Mouse (Mus musculus) limb, embryonic 14.5 days (tissue): ENCODE results near the gene Fam185a. TPM values are rescaled to one million over a fixed set of nuclear protein-coding genes. Genes with fewer than 3 reads are reported as not detected.

Experiments used
- ATAC-seq: fragments of 200-750 bp; cut with Nextera tagmentation; 2 replicates; pipeline ENCODE4 v1.8.0; 2017; ENCODE audit warnings: low read depth, moderate number of reproducible peaks, moderate TSS enrichment; ENCODE audit not compliant: low FRiP score
- DNase-seq: peaks from one replicate; pipeline ENCODE4 v3.0.0-alpha.2; 2015; ENCODE audit warnings: low spot score
- H3K27ac ChIP-seq: fragments of 300-500 bp; sonication (generic); replicated peaks from 2 replicates; pipeline ENCODE4 v1.5.1; 2014; ENCODE audit warnings: low read depth, mild to moderate bottlenecking, low read length, moderate library complexity, mixed read lengths
- H3K27me3 ChIP-seq: fragments of 300-500 bp; sonication (generic); 2 replicates; pipeline ENCODE4 v1.6.1; 2014; ENCODE audit warnings: low read length, mixed read lengths; ENCODE audit not compliant: control insufficient read depth, insufficient read depth
- H3K36me3 ChIP-seq: fragments of 300-500 bp; sonication (generic); 2 replicates; pipeline ENCODE4 v1.6.1; 2014; ENCODE audit warnings: mild to moderate bottlenecking, low read length, moderate library complexity, mixed read lengths; ENCODE audit not compliant: control insufficient read depth, insufficient read depth
- H3K4me1 ChIP-seq: fragments of 300-500 bp; sonication (generic); 2 replicates; pipeline ENCODE4 v1.6.1; 2014; ENCODE audit warnings: antibody characterized with exemption, low read length, mixed read lengths; ENCODE audit not compliant: control insufficient read depth, insufficient read depth
- H3K4me2 ChIP-seq: fragments of 300-500 bp; sonication (generic); replicated peaks from 2 replicates; pipeline ENCODE4 v1.6.1; 2014; ENCODE audit warnings: low read depth, mild to moderate bottlenecking, low read length, moderate library complexity; ENCODE audit not compliant: severe bottlenecking
- H3K4me3 ChIP-seq: fragments of 300-500 bp; sonication (generic); replicated peaks from 2 replicates; pipeline ENCODE4 v1.5.1; 2014; ENCODE audit warnings: low read length
- H3K9ac ChIP-seq: fragments of 300-500 bp; sonication (generic); 2 replicates; pipeline ENCODE4 v1.6.1; 2014; ENCODE audit warnings: mild to moderate bottlenecking, low read depth, low read length, moderate library complexity; ENCODE audit not compliant: severe bottlenecking
- H3K9me3 ChIP-seq: fragments of 300-500 bp; sonication (generic); 2 replicates; pipeline ENCODE4 v1.6.1; 2016; ENCODE audit warnings: low read length; ENCODE audit not compliant: control insufficient read depth
- POLR2A ChIP-seq: fragments of 200-500 bp; IDR thresholded peaks from 2 replicates; pipeline ENCODE4 v1.8.0; 2012; ENCODE audit warnings: inconsistent platforms, mild to moderate bottlenecking, moderate library complexity, borderline replicate concordance; ENCODE audit not compliant: insufficient read depth, insufficient read length; ENCODE audit errors: extremely low read depth
- WGBS: fragments of 180-500 bp; shearing (Covaris S2); extraction: QIAGEN DNeasy Blood & Tissue Kit; methylation state at CpG from one replicate; pipeline ENCODE4 v1.1.7; 2014; 5-methylcytosine and 5-hydroxymethylcytosine counted together
- polyA plus RNA-seq, 2 experiments: library from polyadenylated mRNA; depleted of rRNA in 1 of 2; stranded (reverse) in 1 of 2; unstranded in 1 of 2; fragments of >200 nt; fragmentation: Nextera tagmentation in 1 of 2; extraction: Ambion mirVana in 1 of 2; gene quantifications; 2 replicates each; pipeline versions ENCODE4 v1.2.1 to v1.2.3; 2012 to 2014

Gene Fam185a
- polyA plus RNA-seq (2012; rRNA removed) (4.4 TPM in 2 replicates), polyA plus RNA-seq (2014; fragmentation: Nextera tagmentation; extraction: Ambion mirVana) (4.9 and 5.3 TPM in 2 replicates)

- peak within 1 kb of the TSS; percentile 69 for H3K9ac ChIP-seq
- no peaks in the 10 kb centered on the region for H3K36me3 ChIP-seq
- no peaks in the 10 kb centered on the region for H3K9me3 ChIP-seq
- ATAC-seq (peak; percentile 100), DNase-seq (peak; percentile 100)
- no peak within 1 kb of the TSS for H3K27ac ChIP-seq
- TF ChIP-seq POLR2A, result no peak
- no peaks in the 10 kb centered on the region for H3K27me3 ChIP-seq
- peaks cover 4% of the 10 kb centered on the region; the same call in 1 of the 2 replicates for H3K4me1 ChIP-seq
- H3K4me2 ChIP-seq, result peak within 1 kb of the TSS; percentile 98
- peak within 1 kb of the TSS; percentile 81 for H3K4me3 ChIP-seq
- WGBS, result under 1% methylated on average over 66 of the region's 68 CpGs
Measured at GRCm38 (mm10) chr5:21424614-21425602, at the start of gene Fam185a, which contains the start of gene Ccdc146. Fam185a (plus strand) TSS chr5:21424958. Ccdc146 (minus strand) TSS chr5:21424677.

GRCm38 (mm10) chr5:21376935-21377334, 47.8 kb upstream of the Fam185a start:
- Histone ChIP-seq H3K9me3 (no peaks in the 10 kb centered on the region), H3K9ac (no peak overlapping the region), H3K27me3 (no peaks in the 10 kb centered on the region), H3K27ac (no peak overlapping the region), H3K36me3 (no peaks in the 10 kb centered on the region), H3K4me3 (no peak overlapping the region), H3K4me2 (no peak overlapping the region), H3K4me1 (no peaks in the 10 kb centered on the region)
- TF ChIP-seq POLR2A, result no peak
- ATAC-seq (no peak), DNase-seq (no peak)
- 75% methylated on average over 4 of the region's 4 CpGs for WGBS

- no peak for TF ChIP-seq POLR2A
- H3K4me1 ChIP-seq, result peaks cover 1% of the 10 kb centered on the region; the same call in 1 of the 2 replicates
- H3K36me3 ChIP-seq, result no peaks in the 10 kb centered on the region
- DNase-seq (no peak), ATAC-seq (no peak)
- no peak overlapping the region for H3K9ac ChIP-seq
- no peaks in the 10 kb centered on the region for H3K27me3 ChIP-seq
- no peak overlapping the region for H3K4me3 ChIP-seq
- H3K4me2 ChIP-seq, result no peak overlapping the region
- no peak overlapping the region for H3K27ac ChIP-seq
- 71% methylated on average over 2 of the region's 2 CpGs for WGBS
- H3K9me3 ChIP-seq, result no peaks in the 10 kb centered on the region
Measured at GRCm38 (mm10) chr5:21378397-21378796, 46.4 kb upstream of the Fam185a start.

GRCm38 (mm10) chr5:21381986-21382385, 42.8 kb upstream of the Fam185a start:
- TF ChIP-seq POLR2A, result no peak
- WGBS, result 33% methylated on average over 6 of the region's 6 CpGs
- Histone ChIP-seq H3K9me3 (no peaks in the 10 kb centered on the region), H3K9ac (no peak overlapping the region), H3K27me3 (no peaks in the 10 kb centered on the region), H3K4me3 (no peak overlapping the region), H3K27ac (no peak overlapping the region), H3K4me1 (peaks cover 6% of the 10 kb centered on the region; the same call in 1 of the 2 replicates), H3K36me3 (no peaks in the 10 kb centered on the region), H3K4me2 (no peak overlapping the region)
- ATAC-seq (no peak), DNase-seq (no peak)

GRCm38 (mm10) chr5:21382678-21383077, 42.1 kb upstream of the Fam185a start:
- H3K27me3 ChIP-seq, result no peaks in the 10 kb centered on the region
- no peaks in the 10 kb centered on the region for H3K36me3 ChIP-seq
- DNase-seq, result no peak
- H3K27ac ChIP-seq, result no peak overlapping the region
- no peak for ATAC-seq
- no peak for TF ChIP-seq POLR2A
- H3K4me1 ChIP-seq, result peaks cover 6% of the 10 kb centered on the region; the same call in 1 of the 2 replicates
- H3K9me3 ChIP-seq, result no peaks in the 10 kb centered on the region
- no peak overlapping the region for H3K9ac ChIP-seq
- 56% methylated on average over 6 of the region's 6 CpGs for WGBS
- H3K4me2 ChIP-seq, result no peak overlapping the region
- no peak overlapping the region for H3K4me3 ChIP-seq
